Mouse (Mus musculus) left cerebral cortex, adult 9 months (tissue): Measurements from ENCODE around the gene Cpvl.

Experiments
- DNase-seq, 2 experiments: peaks; one replicate each; pipeline ENCODE4 v3.0.0; 2022; ENCODE audit warnings: low spot score in 2 of 2

Cpvl gene

DNA sequence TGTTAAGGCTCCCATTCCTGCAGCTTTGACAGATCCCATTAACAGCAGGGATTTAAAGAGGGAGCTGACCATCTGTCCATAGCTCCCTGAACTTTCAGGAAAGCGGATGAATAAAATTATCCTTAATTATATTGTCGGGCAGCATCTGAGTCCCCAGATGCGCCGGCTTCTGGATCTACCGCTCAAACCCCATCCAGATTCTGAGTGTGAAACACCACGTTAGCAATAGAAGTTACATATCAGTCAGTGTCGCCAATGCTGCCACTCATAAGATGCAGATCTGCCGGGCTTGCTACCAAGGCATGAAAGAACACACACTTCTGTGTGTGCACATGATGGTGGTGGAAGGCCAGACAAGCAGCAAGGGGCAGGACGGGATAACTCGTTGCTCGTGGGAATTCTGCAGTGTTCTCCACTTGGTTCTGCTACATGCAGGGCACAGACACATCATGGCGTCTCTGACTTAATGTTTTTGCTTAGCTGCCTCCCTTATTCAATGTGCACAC, 6.2 kb downstream of the Cpvl start:
- DNase-seq: no peak

DNA sequence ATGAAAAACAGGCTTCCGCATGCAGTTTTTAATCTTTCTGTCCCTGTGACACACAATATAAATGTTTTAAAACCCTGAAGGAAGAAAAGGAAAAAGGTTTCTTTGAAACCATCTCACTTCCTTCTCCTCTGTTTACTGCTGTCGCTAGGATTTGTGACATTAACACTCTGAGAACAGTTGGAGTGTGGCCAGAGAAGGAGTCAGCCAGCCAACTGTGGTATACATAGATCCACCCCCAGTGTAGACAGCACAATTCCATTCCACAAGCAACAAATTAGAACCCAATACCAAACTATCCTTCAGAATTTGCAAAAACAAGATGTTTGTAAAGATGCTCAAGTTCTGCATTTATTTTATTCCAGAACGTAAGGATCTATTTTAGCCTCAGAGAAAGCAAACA, 6.7 kb downstream of the Cpvl start:
- peak in 1 of 2 experiments; percentile 32 for DNase-seq

DNA sequence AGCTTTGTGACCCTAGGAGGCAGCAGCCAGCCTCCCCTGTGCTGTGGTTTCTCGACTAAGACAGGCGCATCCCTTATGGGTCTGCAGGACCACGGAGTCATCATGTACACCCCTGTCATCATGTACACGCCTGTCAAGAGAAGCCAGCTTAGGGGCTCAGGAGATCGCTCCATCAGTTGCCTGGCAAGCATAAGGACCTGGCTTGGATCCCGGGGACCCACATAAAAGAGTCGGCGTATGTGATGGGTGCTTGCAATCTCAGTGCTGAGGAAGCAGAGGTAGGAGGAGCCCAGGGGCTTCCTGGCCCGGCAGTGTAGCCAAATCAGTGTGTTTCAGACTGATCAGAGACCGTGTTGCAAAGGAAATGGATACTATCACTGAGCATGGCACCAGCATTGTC, 9.4 kb downstream of the Cpvl start:
- DNase-seq: no peak

DNA sequence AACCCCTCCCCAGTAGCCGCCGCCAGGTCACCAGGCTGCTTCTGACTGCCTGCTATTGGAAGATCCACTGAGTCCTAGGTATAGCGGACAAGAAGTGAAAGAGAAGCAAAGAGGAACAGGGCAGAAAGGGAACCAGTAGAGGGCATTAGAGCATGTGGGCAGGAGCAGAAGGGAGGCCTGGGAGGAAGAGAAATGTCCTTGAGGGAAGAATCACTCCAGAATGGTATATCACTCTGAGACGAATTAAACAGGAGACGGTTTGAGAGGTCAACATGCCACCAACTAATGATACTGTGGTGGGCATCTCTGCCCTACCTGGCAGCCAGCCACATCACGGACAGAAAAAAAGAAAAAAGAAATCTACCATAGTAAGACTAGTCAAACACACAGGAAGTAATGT, 9.9 kb downstream of the Cpvl start:
- DNase-seq: no peak

DNA sequence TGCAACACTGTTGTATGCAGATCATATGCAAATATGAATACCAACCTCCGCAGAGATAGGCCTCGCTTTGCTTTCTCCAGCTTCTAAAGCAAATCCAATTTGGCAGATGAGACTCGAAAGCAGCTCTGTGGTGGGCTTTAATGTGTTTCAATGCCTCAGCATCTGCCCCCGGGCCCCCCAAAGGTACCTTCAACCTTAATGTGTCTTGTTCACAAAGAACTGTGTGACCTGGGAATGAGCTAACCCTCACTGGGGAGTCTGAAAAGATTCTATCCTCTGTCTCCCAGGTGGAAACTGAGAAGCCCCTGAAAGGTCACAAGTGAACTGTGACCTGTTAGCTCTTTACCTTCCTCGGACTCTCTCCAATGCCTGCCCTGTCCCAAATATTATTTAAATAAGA, 11.9 kb downstream of the Cpvl start:
- no peak for DNase-seq

DNA sequence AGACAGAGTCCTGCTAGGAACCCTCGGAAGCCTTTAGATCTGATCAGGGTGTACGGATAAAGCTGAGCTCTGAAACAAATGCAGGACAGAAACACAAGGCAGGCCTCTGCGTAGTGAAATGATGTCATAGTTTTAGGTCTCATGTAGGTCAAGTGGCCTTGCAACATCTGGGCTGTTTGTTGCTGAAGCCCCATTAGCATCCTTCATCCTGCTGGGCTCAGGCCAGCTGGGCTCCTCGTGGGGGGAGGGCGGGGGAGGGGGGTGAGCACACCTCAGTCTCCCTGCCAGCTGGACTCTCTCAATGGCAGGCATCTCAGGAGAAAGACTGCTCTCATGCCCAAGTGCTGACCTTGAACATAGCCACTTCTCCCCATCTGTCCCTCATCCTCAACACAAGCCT, 12.6 kb downstream of the Cpvl start:
- DNase-seq: no peak

DNA sequence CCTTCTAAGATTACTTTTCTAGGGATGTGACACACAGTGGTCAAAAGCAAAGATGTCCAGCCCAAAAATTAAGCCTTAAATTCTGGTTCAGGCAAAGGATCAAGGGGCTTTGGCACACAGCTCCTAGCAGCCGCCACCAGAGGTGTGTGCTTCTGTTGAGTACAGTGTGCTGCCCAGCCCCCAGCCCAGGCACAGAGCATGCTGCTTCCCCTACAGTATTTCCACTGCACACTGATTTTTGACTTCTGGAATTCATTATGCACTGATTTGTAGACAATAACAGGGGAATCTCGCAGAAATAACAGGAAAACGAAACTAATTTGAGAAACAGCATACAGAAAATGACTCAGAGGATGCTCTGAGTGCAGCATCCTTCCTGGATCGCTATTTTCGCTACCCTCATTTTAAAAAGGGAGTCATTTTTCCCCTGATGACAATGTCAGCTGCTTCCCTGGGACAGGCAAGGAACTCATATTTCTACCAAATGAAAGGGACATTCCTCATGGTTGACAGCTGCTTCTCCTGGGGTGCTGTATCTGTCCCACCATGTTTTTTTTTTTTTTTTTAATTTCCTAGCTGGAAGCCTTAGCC, 14.5 kb downstream of the Cpvl start:
- no peak for DNase-seq

DNA sequence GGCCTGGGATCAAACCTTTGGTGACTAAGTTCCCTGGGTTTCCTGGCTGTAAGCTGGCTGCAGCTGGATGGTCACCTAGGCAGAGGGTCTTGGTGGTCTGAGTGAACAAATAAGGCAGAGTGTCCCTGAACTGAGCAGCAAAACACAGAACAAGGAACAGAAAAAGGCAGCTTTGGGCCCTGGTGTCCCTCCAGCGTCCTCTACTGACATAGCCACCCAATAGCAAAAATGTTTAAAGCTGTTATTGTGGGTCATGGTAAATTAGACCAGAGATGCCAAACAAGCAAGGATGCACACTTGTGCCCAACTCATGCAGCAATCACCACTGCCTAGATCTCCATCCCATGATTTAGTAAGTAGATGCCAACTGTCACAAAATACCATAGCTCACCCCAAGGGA, 16.5 kb downstream of the Cpvl start:
- DNase-seq: no peak

DNA sequence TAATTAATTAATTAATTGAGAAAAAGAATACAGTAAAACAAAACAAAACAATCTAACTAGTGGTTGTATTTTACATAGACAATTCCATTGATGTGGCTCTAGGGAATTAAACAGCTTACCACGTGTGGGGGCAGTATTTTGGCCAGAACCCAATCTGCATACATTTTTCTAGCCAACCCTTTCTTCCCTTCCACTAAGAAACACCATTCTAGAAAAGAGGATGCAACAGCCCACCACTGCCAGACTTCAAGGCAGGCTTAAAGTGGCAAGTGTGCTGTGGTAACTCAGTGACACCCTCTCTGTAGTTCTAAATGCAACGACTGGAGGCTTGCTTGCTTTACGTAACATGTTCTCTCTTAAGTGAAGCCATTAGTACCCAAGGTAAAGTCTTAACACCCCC, 18.6 kb downstream of the Cpvl start:
- no peak for DNase-seq

DNA sequence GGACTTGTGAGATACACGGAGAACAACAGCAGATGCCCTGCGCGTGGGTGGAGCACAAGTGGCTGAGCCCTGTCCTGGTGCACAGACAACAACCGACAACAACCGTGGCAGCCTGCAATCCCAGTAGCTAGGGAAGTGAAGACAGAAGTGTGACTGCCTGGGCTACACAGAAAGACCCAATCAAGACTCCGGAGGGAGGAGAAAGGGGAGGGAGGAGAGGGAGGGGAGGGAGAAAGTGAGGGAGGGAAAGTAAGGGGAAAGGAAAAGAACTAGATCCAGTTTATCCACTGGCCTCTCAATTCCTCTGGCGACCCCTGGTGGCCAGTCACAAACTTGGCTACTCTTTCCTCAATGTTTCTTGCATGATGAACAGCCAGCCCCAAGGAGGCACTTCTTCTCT, 20.1 kb downstream of the Cpvl start:
- DNase-seq: peak in 1 of 2 experiments; percentile 83

DNA sequence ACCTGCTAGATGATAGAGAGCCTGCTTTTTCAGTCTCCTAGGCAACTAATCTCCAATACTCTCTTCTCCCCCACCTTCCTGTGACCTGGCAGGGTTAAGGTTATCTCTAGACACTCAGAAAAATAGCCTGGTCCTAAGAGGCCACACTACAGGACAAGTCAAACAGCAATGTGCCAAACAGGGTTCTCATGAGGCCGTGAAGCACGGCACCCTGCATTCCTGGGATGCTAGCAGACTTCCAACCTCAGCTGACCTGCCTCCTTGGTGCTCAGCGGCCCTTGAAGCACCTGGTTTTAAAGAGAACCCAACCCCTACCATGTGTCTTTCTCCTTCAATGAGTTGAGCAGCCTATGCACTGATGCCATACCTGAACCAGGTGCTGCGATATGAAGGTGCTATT, 22.0 kb downstream of the Cpvl start:
- no peak for DNase-seq

DNA sequence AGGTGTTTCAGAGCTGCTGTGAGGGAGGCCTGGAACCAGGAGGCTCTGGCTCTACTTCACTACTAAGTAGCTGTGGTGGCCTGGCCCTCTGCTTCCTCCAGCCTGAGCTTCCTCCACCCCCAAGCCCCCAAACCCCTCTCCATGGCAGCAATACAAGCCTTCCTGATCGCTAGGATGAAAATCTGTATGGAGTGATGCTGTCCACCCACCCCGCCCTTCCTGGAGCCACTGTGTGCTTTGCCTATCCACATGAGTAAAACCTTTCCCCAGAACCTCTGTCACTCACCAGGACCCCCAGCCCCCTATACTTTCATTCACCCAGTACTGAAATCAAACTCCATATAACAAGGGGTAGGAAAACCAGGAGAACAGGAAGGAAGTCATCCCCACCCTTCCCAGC, 22.6 kb downstream of the Cpvl start:
- DNase-seq: no peak

DNA sequence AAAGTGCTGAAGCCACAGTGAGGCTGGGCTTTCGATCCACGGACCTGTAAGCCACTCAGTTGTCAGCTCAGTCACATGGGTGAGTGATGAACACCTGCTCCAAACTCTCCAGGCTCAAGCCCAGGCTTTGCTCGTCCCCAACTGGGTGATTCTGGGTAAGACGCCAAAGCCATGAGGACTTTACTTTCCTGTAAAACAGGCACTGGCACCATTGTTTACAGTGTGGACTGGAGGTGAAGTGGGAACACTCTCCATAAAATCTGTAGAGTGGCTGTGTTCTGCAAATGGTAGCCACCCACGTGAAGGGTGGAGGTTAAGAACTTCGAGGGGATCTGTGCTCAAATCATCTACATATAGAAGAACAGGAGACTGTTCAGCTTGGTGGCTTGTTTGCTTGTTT, 23.2 kb downstream of the Cpvl start:
- DNase-seq: no peak

DNA sequence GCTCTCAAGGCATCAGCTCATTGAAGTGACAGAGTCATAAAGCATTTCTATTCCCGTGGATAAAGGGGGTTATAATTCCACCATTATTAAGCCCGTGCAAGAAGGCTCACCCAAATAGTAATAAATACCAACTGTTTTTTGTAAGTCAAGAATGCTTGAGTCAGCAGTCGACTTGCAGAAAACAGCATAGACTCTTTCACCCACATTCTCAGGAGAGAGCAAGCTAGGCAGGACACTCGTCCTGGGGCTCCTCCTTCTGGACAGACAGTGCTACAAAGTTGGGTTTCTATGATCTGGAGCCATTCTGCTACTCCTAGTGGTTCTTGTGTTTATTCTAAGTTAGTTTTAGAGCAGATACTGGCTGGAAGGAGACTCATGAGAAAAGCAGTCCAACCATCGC, 24.4 kb downstream of the Cpvl start:
- DNase-seq: peak in 1 of 2 experiments; percentile 66

DNA sequence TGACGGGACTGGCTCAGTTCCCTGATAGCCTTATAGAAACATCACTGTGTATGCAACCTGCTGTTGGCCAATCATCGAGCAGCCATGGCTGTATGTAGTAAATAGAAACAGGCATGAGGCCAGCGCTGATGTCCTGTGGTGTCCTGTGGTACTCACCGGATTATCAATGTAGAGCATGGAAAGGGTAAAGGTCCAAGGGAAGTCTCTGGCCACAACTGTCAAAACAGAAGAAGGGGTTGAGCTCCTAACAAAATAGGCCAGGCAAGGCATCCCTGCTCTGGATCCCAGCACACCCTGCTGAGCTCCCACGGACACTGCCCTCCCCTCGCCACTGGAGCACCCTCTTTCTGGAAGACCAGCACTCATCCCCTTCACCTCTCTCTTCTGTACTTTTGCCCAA, 25.1 kb downstream of the Cpvl start:
- DNase-seq: no peak

DNA sequence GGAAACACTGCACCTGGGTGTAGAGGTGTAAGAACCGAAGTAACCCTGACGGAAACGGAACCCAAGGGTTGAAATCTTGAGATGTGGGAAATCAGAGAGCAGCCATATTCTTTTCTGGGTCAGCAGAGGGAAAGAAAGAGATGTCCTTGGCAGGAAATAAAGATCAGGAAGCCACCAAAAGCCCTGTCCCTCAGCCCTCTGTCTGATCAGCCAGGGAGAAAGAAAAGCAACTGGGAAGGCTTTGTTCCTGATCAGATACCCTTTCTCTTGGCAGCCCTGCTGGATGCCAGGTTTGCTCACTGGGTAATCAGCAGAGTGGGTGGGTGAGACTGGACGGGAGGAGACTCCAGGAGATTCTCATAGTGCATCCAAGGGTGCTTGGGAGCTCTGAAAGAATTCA, 27.1 kb downstream of the Cpvl start:
- no peak for DNase-seq

DNA sequence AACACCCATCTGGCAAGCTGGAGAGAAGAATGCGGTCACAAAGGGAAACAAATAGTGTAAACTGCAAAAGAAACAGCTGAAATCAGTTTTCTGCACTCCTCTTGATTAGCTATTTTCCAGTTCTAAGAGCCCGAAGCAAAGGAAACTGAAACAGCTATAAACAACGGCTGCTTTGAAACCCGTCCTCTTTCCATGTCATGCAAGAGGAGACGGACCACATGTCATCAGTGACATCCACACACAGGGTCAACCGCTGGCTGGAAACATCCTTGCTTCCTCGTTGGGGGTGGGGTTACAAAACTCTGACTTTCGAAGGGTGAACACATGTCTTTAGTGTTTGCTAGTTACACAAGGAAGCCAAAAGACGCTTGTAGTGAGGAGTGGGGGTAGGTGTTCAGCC, 27.6 kb downstream of the Cpvl start:
- DNase-seq: no peak

DNA sequence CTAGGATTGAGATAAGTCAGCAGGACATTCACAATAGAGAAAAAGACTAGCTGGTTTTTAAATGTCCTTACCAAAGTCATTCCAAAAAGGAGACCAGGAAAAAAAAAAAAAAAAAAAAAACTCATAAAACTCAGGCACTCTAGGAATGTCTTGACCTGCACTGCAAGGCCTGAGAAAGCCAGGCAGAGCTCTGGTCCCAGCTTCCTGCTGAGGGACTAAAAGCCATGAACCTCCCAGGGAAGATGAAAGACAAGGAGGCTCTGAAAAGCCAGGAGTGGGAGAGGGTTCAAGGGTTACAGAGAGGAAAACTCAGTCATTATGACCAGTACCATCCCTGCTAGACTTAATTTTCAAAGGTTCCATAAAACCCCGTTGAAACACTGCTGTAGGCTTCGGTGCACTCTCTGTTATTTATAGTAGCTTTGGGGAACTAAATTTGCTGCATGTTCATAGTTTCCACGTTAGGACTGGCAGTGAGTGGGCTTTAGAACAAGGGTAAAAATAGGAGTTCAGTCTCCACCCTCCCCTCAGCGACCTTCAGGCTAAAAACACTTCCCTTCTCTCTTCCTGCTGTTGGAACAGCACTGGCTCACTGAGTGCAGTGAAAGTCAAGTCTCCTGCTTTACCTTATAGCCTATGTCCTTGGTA, 30.0 kb downstream of the Cpvl start:
- no peak for DNase-seq

DNA sequence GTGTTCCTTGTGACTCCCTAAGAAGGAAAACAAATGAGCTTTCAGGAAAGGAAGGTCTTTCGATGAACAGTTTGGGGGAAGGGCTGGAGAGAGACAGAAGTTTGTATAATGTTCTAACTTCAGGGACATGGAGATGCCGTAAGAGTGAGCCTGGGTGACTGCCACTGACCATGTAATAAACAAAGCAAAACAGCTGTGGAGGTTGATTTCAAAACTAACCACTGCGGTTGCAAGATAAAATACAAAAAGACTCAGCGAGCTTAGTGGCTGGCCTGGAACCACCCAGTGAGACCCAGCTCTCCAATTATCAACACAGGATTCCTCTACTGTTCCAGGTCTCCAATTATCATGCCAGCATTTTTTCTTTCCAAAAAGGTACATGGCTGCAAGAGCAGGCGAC, 33.6 kb downstream of the Cpvl start:
- DNase-seq: no peak

DNA sequence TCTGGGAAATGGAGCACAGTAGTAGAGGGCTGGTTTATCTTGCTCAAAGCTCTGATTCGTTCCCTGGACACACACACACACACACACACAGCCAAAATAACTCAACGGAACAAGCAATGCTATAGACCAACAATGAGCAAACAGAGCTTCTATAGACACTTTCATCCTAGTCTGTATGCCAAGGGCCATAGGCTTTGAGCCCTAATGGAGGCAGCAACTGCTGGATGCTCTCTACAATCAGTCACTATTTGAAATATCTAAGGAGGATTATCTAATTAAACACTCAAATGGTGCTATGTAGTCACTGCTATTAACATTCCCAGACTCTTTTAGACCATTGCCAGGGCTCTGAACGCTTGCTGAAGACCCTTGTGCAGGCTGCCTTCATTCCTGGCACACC, 34.1 kb downstream of the Cpvl start:
- DNase-seq: no peak

DNA sequence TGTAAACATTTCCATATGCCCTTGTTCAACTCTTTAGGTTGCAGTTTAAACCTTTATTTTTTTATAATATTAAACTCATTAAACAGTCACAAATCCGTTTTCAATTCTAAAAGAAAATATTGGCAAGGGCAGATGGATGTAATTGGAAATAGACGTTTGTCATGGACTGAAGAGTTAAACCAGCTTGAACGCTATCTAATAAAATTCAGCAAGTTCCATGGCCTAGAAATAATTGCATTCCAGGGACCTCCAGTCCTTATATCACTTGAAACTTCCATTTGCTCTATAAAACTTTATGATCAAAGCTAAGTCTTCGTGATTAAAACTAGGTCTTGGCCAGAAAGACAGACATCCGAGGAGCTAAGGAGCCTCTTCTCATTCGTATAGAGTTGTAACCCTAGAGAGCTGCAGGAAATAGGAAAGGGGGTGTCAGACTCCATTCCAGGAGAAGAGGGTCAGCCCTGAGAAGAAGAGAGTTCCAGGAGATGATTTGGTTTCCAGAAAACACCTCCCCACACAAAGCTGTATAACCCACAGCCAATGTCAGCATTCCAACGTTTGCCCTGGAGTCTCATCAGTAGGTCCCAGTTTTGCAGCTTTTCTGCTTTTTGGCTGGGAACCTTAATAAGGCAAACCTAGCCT, 36.2 kb downstream of the Cpvl start:
- no peak for DNase-seq

DNA sequence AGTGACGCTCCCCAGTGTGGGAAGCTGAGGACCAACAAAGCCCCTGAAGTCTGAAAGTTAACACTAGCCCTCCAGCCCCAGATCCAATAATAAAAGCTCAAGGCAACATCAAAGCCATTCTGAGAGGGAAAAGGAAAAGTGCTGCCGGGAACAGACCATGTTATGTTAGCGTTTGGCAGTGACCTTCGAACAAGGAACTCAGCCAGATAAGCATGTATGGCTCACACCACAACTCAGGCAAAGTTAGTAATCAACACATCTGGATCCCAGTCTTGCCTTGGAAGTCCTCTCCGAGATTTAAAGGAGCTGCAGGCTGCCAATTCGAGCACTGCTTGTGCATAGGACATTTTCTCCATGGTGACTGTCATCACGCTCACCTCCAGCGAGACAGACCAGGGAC, 38.7 kb downstream of the Cpvl start:
- no peak for DNase-seq

DNA sequence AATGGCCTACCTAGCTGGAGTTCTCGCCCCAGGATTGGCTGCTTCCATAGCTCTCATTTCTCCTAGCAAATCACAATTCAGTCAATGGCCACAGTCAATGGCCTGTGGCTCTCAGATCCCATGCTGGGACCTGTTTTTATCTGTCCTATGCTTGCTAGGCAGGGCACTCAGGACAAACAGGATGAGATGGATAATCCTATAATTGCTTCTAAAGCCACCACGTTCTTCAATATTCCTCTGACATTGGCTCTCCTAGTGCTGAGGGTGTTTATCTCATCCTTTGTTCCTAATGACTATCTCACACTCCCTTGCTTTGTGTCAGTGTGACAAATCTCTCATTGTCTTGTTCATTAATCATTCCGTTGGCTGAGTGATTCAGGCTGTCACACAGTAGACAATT, 39.5 kb downstream of the Cpvl start:
- DNase-seq: no peak
